Comparison of ENCODE assay signal across 13 mouse cellular contexts in genomic region chr8:59091274-59091856, GRCm38 (mm10).
"Had no signal": no experiment of that assay in that cellular context is flagged by ENCODE, and none has a peak within 500 bp of the region (broad histone marks: within the 10 kb centered on the region; RNA-seq: fewer than 3 reads in every experiment).

No protein-coding gene starts in this region.

- H3K9me3 ChIP-seq: limb, embryonic 13.5 days; midbrain, embryonic 13.5 days had no signal

- H3K36me3 ChIP-seq: limb, embryonic 13.5 days; midbrain, embryonic 13.5 days had no signal

- H3K27ac ChIP-seq: kidney, postnatal 0 days; limb, embryonic 13.5 days; liver, embryonic 14.5 days; midbrain, embryonic 13.5 days; stomach, postnatal 0 days had no signal

- ATAC-seq: intestine, postnatal 0 days; midbrain, embryonic 13.5 days had no signal

- H3K27me3 ChIP-seq: limb, embryonic 13.5 days; midbrain, embryonic 13.5 days had no signal

- DNase-seq: kidney, adult 8-10 months; kidney, postnatal 36 days; layer of hippocampus, postnatal 36 days; left cerebral cortex, postnatal 4 days; lung, adult 18-20 months; right cerebral cortex, postnatal 14 days; thymus, postnatal 4 days had no signal

- H3K4me2 ChIP-seq: limb, embryonic 13.5 days; midbrain, embryonic 13.5 days had no signal

- H3K4me3 ChIP-seq: limb, embryonic 13.5 days; midbrain, embryonic 13.5 days had no signal

- H3K4me1 ChIP-seq: limb, embryonic 13.5 days; midbrain, embryonic 13.5 days had no signal

- H3K9ac ChIP-seq: limb, embryonic 13.5 days; liver, embryonic 14.5 days; midbrain, embryonic 13.5 days had no signal
